Mouse (Mus musculus) thymus, postnatal 25 days (tissue): ENCODE measurements at regions not wholly inside any gene's neighbourhood (a gene's known extent, or its start where the extent isn't known, plus 50 kb on each side); places are given as distances from the start of the nearest gene placed in this dataset.

Source experiments
- DNase-seq: peaks from one replicate; pipeline ENCODE4 v3.0.0; 2022

DNA sequence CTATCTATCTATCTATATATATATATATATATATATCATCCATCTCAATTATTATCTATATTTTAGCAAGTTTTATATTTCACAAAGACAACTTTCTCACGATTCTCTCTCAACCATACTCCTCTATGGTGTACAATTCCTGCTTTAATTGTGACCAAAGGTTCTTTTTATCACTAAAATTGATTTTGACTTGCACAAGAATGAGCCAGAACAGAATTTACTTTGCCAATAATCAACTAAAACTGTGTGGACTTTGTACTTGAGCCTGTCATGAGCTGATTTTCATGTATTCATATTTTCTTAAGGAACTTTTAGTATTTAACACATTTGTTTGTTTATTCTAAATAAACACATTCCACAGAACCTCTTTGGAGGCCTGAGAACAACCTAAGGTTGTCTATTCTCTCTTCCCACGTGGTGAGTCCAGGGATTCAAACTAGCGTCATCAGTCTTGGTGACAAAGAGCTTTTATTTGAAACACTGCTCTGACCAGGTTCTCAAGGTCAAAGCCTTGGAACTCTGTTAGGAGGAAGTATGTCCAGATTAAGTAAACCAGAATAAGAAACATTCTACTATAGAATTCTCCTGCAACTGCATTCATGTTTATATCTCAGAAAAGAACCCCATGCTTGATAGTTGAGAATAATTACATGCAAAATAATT, 207.7 kb downstream of the Gm11146 start:
- no peak for DNase-seq

DNA sequence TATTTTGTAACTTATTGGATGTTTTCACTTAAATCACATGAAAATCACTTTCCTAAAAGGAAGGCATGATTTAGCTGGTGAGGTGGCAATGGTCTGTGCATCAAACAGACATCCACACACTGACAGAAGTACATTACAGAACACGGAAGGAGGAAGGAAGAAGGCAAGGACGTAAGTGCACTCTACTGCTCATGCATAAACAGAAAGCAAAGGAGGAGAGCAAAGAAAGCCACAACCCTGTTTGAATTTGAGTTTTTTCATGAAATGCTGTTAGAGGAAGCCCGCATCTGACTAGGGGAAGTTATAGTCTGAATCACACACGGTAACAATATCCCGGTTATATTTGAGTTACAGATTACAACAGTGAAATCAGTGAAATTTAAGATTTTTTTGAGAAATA, 208.4 kb downstream of the Gm11146 start:
- DNase-seq = no peak

DNA sequence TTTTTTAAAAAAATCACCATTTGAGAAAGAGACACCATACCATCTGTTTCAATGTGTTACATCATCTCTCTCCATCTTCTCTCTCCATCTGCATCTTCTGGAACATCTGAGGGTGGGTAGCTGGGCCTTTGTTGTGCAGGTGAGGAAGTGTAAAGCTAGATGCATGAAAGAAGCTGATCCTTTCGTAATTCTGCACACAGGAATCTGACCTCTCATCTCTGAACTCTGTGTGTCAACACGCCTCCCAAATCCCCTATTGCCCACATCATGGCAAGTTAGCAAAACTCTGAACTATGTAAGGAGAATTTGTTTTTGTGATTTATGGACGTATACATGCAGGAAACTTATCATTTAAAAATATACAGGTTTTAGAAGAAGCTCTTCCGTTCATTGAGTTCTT, 209.7 kb downstream of the Gm11146 start:
- DNase-seq = no peak

DNA sequence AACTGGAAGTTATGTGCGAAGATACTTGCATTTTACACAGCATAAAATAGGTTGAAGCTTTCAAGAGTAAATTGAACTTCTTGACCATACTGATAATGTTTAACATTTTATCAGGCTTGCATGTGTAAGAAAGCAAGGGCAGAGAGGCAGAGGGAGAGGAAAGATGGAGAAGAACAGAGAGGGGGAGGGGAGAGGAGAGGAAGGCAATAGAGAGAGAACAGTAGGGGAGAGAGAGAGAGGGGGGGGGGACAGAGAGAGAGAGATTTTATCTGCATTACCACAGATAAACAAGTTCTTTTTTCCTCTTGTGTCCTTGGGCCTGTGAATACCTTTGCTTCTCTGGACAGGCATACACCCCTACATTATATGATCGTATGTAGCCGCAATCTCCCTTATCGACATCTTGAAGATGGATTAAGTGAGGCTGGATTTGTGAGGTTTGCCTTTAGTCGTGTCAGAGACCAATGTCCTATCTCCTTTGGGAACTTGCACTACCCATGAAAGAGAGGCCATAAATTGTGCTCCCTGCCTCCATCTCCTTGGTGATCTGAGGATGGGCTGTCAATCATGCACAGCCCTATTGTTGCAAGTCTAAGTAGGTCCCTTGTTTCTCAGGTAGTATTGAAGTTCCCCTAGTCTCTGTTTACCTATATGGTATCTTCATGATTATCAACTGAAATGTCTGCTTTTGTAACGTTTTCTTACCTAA, 217.7 kb downstream of the Gm11146 start:
- no peak for DNase-seq

DNA sequence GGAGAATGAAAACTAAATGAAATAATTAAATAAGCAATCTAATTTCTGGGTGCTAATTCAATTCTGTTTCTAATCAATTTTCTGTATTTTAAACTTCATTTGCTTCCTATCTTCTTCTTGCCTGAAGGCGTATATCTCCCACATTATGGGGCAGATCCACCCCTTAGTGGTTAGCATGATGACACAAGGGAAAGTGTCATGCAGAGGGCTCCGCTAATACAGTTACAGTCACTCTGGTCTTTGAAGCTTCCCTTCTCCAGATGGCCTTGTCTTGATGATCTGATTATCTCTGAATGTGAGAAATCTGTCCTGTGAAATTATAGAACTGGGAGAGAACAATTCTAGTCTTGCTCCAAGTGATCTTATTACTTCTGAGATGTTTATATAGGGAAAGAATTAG, 219.1 kb downstream of the Gm11146 start:
- DNase-seq = no peak

DNA sequence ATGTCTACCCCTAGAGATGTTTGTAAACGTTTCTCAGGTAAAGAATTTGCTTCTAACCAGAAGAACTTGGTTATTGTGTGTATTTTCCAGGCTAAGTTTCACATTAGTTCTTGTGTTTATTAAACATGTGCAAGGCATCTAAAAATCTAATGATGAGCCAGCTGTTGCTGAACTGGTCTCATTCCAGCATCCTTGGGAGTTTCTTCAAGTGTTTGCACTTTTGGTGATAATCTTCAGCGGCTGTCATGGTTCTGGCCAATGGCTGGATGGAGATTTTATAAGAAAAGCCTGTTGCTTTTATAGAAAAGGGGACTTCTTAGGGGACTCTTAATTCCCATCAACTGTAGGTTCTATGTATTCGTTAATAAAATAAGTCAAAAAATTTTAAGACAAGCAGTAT, 229.1 kb downstream of the Gm11146 start:
- no peak for DNase-seq

DNA sequence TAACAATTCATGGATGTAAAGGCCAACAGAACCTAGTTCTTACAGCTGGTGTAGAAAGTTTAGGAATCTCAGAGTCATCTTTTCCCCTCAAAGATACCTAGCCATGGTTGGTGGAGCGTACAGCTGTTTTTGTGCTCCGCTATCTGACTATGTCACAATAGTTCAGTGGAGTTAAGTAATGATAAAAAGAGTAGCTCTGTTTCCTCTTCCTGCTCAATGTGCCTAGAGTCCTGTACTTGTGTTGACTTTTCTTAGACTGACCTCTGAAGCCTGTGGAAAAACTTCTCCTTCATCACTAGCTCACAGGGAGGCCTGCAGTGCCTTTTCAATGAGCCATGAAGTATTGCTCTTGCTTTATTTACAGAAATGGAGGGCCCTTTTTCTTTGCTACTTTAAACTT, 232.1 kb downstream of the Gm11146 start:
- DNase-seq = no peak

DNA sequence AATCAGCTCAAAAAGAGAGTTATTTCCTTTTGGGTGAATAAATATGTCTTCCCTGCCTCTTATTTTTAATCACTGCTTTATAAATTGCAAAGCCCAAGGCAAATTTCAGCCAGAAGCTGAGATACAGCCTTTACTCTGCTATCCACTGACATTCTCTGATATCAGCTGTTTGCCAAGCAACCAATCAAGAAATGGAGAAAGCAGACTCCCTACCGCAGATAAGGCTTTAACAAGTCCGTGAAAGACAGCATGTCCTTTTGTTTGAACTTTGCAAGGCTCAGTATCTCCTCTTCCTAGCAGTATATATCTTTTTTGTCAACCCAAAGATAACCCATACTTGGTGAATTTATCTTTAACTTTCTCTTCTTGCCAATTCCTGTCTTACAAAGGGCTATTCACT, 236.6 kb downstream of the Gm11146 start:
- no peak for DNase-seq

DNA sequence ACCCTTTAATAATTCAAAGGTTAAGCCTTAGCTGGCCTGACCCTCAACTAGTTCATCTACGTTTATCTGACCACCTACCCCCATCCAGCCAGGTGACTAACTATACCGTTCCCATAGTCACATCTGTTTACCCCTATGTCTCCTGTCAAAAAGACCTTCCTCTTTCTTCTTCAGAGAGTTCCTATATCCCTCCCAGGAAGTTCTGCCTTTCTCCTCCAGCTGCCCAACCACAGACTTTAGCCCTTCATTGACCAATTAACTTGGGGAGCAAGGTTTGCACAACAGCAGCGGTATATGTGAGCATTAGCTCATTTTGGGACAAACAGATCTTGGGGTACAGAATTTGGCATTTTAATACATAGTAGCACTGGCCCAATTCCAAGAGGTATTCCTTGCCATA, 237.5 kb downstream of the Gm11146 start:
- no peak for DNase-seq

DNA sequence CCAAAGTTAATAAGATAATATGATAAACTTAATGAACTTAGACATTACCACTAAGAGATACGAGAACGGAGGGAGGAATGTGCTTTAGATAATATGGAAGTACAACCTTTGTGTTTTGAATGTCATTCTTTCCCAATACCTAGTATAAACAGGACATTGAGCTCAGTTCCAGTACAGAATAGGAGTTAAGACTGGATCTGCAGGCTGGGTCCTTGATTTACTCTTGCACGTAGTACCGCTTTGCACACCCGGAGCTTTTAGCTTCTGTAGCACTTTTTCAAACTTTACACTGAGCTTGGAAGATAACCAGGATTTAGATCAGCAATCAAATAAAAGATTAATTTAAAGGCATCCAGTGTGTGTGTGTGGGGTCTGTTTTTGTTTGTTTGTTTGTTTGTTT, 242.7 kb downstream of the Gm11146 start:
- no peak for DNase-seq

DNA sequence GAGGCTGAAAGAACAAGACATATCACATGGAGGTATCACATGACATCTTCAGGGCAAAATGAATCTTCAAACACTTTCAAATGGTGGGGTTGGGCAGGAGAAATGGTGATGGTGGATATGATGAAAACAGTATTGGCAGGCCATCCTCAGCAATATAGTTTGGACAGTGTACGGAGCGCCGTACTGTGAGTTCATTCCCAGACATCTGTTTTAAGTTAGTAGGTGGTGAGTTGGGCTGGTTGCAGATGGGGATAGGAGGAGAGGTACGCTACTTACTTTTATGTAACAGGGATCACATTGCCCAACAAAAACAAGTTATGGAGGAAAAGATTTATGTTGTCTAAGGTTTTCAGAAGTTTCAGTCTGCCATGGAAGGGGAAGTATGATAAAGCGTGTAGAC, 246.6 kb downstream of the Gm11146 start:
- DNase-seq = no peak

DNA sequence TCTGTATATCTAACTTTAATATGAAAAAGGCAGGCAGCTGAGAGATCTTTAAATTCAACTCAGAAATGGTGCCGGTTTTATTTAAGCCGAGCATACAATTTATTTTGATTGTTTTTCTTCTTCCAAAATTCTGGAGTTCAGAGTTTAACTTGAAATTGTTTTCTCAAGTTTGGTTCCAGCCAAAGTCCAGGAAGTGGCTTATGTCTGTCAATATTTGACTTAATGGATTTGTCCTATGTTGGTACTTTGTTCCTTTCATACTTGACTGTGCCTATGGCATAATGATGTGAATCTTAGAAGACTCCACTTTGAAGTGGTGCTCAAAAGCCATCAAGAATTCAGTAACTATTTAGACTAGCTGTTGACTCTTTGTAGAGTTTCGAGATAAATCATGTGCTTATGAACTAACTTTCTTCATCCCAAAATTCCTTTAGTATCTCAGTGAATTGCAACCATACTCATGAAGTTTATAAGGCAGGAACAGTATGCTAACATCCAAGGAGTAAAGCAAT, 247.6 kb downstream of the Gm11146 start:
- DNase-seq = no peak

DNA sequence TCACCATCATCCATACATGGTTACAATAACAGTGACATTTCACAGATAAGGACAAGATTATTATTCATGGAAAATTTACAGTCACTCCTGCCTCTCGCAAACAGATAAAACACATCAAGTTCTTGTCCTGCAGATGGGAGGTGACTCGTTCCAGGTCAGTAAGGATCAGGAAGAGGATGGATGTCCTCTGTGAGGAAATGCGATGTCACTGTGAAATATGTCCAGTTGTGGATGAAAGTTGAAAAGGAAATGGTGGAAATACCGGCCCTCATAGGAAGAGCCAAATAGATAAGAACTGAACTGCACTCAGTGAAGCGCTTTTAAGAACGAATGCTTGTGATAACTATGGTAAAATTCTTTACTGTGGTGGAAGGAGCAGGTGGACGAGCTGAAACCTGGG, 255.8 kb downstream of the Gm11146 start:
- no peak for DNase-seq

DNA sequence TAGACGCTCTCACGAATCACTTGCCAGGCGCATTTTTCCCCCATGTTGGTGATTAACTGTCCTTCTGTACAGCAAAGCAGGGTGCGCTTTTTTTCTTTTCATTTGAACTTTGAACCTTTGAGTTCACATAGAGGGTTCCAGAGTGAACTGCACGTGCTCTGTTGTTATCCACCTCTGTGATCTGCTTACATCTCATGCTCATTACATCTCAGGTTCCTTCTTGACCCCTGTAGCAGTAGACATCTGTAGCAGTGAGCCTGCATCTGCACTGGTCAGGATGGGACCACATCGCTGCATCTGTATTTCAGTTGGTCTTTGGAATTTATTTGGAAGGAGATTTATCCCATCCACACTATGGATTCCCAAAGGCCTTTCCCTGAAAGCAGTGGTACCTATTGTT, 269.6 kb downstream of the Gm11146 start:
- no peak for DNase-seq

DNA sequence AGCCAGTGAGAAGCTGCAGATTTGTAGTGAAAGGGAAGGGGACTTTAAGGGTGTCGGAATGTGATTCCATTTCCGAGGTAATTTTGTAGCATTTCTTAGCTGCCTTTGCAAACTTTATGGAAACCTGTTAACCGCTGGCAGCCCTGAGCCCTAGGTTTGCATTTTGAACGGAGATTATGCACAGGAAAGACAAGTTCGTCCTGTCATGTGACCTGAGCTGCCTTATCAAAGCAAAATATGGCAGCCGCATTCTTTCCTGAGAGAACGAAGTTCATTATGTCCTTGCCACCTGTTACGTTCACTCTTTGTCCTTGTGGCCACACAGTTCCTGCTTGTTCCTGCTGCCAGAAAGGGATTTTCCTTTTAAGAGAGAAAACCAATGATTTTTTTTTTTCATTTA, 270.9 kb downstream of the Gm11146 start:
- DNase-seq = peak; percentile 46

DNA sequence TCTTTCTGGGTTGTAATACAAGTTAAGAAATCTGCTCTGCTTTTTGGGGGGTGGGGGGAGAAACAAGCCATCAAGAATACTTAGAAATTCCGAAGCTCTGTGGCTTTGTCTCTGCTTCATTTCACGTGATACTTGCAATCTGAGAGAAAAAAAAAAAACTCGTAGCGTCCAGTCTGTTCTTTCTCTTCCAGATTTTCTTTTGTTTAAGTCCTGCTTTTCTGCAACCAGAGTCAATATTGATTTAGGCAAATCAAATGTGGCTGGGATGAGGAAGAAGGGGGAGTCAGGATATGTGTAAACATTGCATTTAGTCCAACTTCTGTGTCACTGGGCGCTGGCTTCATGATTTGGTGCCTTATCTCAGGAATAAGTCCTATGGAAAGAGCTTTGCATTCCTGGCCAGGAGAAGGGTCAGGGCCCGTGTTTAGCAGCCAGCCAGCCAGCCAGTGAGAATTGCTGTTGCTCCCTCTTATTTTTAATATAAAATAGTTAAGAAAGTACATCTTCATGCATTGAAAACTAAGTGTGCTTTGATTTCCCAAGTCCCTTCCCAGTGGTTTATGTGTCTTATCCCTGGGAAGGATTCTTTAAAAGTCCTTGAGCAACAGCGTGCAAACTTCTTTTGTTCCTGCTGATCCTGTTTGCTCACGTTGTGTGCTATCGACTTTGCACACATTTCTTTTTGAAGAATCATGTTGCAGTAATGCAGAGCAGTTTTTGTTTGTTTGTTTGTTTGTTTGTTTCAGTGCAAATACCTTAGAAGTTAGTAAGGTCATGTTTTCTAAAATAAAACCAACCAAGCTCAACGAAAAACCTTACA, 272.0 kb downstream of the Gm11146 start:
- peak; percentile 4 for DNase-seq

DNA sequence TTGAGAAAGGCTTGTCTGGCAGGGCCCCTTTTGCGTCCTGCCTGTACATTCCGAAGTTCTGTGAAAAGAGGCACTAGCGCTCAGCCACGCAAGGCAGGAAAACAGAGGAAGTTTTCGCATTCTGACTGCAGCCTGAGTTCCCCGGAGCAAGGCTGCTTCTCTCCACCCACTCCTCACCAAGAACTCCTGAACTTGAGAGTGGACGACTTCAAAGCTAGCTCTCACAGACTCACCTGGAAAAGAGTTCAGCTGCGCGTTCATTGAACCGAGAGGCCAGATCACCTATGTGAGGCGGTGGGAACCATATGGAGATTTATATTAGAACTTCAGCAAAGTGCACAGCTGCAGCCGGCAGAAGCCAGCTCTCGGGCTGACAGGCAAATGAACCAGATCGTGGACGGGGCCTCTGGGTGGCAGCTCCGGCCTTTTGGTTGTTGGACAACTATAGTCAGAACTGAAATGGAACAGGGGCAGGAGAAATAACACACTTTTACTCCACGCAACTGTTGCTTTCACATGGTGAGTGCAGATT, 272.7 kb downstream of the Gm11146 start:
- DNase-seq = peak; percentile 30

DNA sequence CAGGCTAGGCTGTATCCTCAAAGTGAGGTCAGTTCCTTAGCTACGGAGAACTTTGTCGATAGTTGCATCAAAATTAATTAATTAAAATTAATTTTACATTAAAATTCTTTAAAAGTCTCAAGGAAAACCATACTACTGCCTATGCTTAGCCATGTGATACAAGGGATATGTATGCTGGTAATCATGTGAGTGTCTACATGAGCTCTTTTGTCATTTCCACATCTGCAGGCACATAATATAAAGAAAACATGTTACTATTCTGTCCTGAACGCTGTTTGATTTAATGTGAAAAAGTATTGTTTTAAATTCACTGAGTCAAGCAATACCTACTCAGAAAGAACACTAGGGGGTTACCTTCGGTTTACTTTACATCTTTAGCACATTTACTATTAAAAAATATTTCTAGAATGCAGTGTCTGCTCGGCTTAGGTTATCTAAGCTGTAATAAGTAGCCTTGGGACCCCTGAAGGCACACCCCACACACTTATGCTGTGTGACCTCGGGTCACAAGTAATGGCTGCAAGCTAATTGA, 273.2 kb downstream of the Gm11146 start:
- DNase-seq = no peak

DNA sequence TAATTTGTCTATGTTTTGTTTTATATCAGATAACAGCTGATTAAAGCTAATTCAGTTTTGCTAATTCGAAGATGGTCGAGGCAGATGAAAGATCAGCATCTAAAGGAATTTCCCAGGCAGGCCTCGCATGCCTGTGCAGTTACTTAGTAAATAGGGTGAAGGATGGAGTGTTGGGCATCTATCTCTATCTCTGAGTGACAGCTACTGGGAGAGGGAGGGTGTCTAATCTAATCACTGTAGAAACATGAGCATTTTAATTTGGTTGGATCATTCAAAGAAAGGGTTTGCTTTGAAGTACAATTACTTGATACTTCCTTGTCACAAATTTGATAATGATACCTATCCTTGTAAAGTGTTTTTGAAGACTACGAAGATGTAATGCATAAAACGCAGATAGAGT, 273.8 kb downstream of the Gm11146 start:
- DNase-seq = no peak

DNA sequence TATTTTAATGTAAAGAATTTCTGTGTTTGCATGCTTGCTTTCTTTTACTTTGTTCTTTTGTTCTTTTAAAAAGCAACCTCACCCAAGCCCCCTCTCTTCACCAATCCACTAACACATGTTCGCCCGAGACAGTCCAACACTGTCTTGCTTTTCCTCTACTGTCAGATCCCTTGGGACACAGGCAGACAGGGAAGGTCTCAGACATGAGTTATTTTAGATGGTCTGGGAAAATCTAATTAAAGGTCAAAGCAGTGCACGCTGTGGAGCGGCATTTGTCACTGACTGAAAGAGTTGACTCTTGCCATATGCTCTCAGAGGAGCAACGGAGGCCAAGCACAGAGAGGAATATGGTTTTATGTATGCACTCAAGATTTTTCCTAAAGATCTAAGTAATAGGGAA, 279.6 kb downstream of the Gm11146 start:
- no peak for DNase-seq

DNA sequence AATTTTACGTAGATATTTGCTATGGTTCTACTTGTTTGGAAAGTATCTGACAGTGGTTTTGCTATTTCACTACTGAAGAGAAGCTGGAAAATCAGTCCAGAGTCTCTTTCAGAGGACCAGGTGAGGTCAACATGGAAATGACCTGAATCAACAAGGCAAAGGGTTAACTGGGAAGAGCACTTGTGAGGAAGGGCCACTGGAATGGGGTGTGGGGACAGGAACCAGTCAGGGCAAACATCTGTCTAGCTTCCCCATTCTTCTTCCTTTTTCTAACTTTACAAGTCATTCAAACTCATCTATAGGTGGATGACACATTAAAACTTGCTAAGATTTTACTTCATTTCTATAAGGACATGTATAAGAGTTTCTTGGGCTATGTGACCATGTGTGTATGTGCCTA, 283.7 kb downstream of the Gm11146 start:
- no peak for DNase-seq

DNA sequence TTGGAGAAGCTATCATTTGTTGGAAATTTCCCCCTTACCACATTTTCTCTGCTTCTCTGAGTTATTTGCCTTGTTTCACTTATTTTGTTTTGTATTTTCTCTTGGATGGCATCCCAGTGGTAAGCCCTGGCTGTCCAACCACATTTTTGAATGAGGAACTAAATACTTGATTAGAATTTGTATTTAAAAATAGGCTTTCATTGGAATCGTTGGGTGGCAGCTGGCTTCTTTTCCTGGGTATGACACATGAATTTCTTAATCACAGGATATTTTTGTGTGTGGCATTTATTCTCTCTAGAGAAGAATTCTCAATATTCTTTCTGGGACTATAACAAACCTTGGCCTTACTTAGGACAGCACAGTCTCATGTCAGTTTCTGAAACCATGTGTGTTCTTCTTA, 286.5 kb downstream of the Gm11146 start:
- DNase-seq = no peak

DNA sequence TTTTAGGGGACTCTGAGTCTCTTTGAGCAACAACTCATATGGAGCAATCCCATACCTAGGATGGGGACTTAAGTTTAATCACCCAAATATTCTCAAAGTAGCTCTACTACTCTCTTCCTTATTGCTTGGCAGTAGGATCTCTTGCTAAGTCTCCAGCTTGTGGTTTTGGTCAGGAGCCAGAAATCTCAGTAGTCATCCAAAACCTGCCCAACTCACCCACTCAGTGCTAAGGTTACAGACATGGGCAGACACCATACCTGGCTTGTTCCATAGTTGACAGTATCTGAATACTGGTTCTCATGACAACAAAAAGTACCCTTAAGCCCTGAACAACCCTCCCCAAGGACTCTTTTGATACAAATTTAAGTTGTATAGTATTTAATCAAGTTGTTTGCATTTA, 288.7 kb downstream of the Gm11146 start:
- DNase-seq = no peak
